22 mouse cellular contexts compared by ENCODE assay signal in genomic region chr17:28711237-28711636, GRCm38 (mm10). TPM values are rescaled to one million over a fixed set of nuclear protein-coding genes. Genes with fewer than 3 reads are reported as not detected.
DNase-seq lines count a peak whose midpoint lies in the region; ATAC-seq and TF ChIP-seq lines count a peak whose summit lies in the region.
"Had no signal": no experiment of that assay in that cellular context is flagged by ENCODE, and none has a peak within 500 bp of the region (broad histone marks: within the 10 kb centered on the region; RNA-seq: fewer than 3 reads in every experiment).

No protein-coding gene starts in this region.

- H3K27me3 ChIP-seq in kidney, adult 2 months (replicated peaks; ENCODE audit: control insufficient read depth, insufficient read depth, low read length), result no peaks in the 10 kb centered on the region
- no peaks in the 10 kb centered on the region for H3K27me3 ChIP-seq in intestine, postnatal 0 days (replicated peaks; ENCODE audit: control insufficient read depth, insufficient read depth, low read length)
- H3K27me3 ChIP-seq in kidney, embryonic 16.5 days (ENCODE audit: insufficient read depth, low read length), result no peaks in the 10 kb centered on the region
- H3K27me3 ChIP-seq in liver, embryonic 16.5 days (ENCODE audit: control insufficient read depth, insufficient read depth, low read depth, low read length), result no peaks in the 10 kb centered on the region
- H3K27me3 ChIP-seq: forebrain, embryonic 12.5 days; heart, embryonic 12.5 days; limb, embryonic 15.5 days had no signal

- H3K4me1 ChIP-seq in kidney, adult 2 months (ENCODE audit: control insufficient read depth, insufficient read depth, low read length), result peaks cover 48% of the 10 kb centered on the region
- 0 out of 2 replicates have a peak, but pooled peaks cover 5% of the 10 kb centered on the region for H3K4me1 ChIP-seq in intestine, postnatal 0 days (replicated peaks; ENCODE audit: control insufficient read depth, insufficient read depth, low read length)
- H3K4me1 ChIP-seq in kidney, embryonic 16.5 days (ENCODE audit: insufficient read depth, low read length), result peaks cover 31% of the 10 kb centered on the region
- H3K4me1 ChIP-seq in liver, embryonic 16.5 days (ENCODE audit: control insufficient read depth, low read depth, low read length), result peaks cover 27% of the 10 kb centered on the region

- no peak overlapping the region for H3K4me3 ChIP-seq in kidney, adult 2 months (ENCODE audit: insufficient read depth, low read depth, low read length)
- H3K4me3 ChIP-seq in intestine, postnatal 0 days (ENCODE audit: low read depth, low read length), result no peak overlapping the region
- no peak overlapping the region for H3K4me3 ChIP-seq in kidney, embryonic 16.5 days (ENCODE audit: low read length)
- no peak overlapping the region for H3K4me3 ChIP-seq in liver, embryonic 16.5 days (ENCODE audit: low read depth, low read length)
- H3K4me3 ChIP-seq: embryonic facial prominence, embryonic 10.5 days; forebrain, embryonic 12.5 days; heart, embryonic 12.5 days; limb, embryonic 15.5 days; midbrain, embryonic 10.5 days had no signal

- H3K9me3 ChIP-seq in intestine, postnatal 0 days (ENCODE audit: control insufficient read depth), result no peaks in the 10 kb centered on the region
- H3K9me3 ChIP-seq in kidney, embryonic 16.5 days (ENCODE audit: low read length), result no peaks in the 10 kb centered on the region
- no peaks in the 10 kb centered on the region for H3K9me3 ChIP-seq in liver, embryonic 16.5 days (replicated peaks; ENCODE audit: control insufficient read depth, low read length)
- H3K9me3 ChIP-seq: embryonic facial prominence, embryonic 10.5 days; forebrain, embryonic 12.5 days; limb, embryonic 15.5 days; midbrain, embryonic 10.5 days had no signal

- peaks cover 5% of the 10 kb centered on the region; the same call in 1 of the 2 replicates for H3K36me3 ChIP-seq in kidney, adult 2 months (ENCODE audit: control insufficient read depth, insufficient read depth, low read length)
- H3K36me3 ChIP-seq in intestine, postnatal 0 days (ENCODE audit: control insufficient read depth, insufficient read depth), result peaks cover 25% of the 10 kb centered on the region
- peaks cover 23% of the 10 kb centered on the region for H3K36me3 ChIP-seq in kidney, embryonic 16.5 days (ENCODE audit: insufficient read depth, low read length)
- peaks cover 18% of the 10 kb centered on the region for H3K36me3 ChIP-seq in liver, embryonic 16.5 days (ENCODE audit: control insufficient read depth, insufficient read depth)

- no peak overlapping the region for H3K4me2 ChIP-seq in intestine, postnatal 0 days (replicated peaks; ENCODE audit: low read depth)
- no peak overlapping the region for H3K4me2 ChIP-seq in kidney, embryonic 16.5 days (replicated peaks; ENCODE audit: low read depth, low read length)
- H3K4me2 ChIP-seq in liver, embryonic 16.5 days (ENCODE audit: low read depth, low read length), result no peak overlapping the region
- H3K4me2 ChIP-seq: forebrain, embryonic 12.5 days; heart, embryonic 12.5 days; limb, embryonic 15.5 days had no signal

- DNase-seq in kidney, adult 2 months, result peak; percentile 75
- DNase-seq in kidney, adult 18-20 months, result no peak
- no peak for DNase-seq in adrenal gland, adult (ENCODE audit: inconsistent age in 2 of 2, low spot score in 1 of 2)
- no peak for DNase-seq in heart, postnatal 10 days
- DNase-seq: B cell, adult 2 months; cerebellum, adult 9-10 months; heart, adult 11 months; heart, postnatal 36 days; layer of hippocampus, postnatal 36 days; lung, postnatal 14 days; right cerebral cortex, postnatal 14 days; spleen, adult 18-20 months; thymus, postnatal 36 days had no signal

- H3K9ac ChIP-seq in intestine, postnatal 0 days (ENCODE audit: low read depth, low read length), result no peak overlapping the region
- no peak overlapping the region for H3K9ac ChIP-seq in kidney, embryonic 16.5 days (replicated peaks; ENCODE audit: low read length)
- H3K9ac ChIP-seq in liver, embryonic 16.5 days (ENCODE audit: low read depth, low read length), result no peak overlapping the region
- H3K9ac ChIP-seq: forebrain, embryonic 12.5 days; heart, embryonic 12.5 days; limb, embryonic 15.5 days had no signal

- intact Hi-C loops in heart, postnatal 10 days (cut with DNase I), result no loop called here

- no peak for TF ChIP-seq CTCF in kidney, adult 2 months (conservative IDR thresholded peaks at IDR 0.05; ENCODE audit: insufficient read depth, insufficient read length, low read depth, low read length)
- no peak for TF ChIP-seq CTCF in intestine, postnatal 0 days (IDR thresholded peaks at IDR 0.05; ENCODE audit: low read depth)

- H3K27ac ChIP-seq in kidney, adult 2 months (ENCODE audit: insufficient read depth, low read depth, low read length), result peak overlapping the region; percentile 43; the same call in 1 of the 2 replicates
- peak overlapping the region; percentile 46; the same call in 1 of the 2 replicates for H3K27ac ChIP-seq in intestine, postnatal 0 days (ENCODE audit: low read depth, low read length)
- H3K27ac ChIP-seq in kidney, embryonic 16.5 days (ENCODE audit: low read length), result peak overlapping the region; percentile 31
- H3K27ac ChIP-seq in liver, embryonic 16.5 days (ENCODE audit: low read length), result no peak overlapping the region
- H3K27ac ChIP-seq: embryonic facial prominence, embryonic 10.5 days; forebrain, embryonic 12.5 days; hindbrain, postnatal 0 days; limb, embryonic 15.5 days; midbrain, embryonic 10.5 days had no signal

- TF ChIP-seq POLR2A in kidney, adult 2 months (IDR thresholded peaks at IDR 0.05; ENCODE audit: low read depth, low read length), result no peak

- 55% methylated on average over 6 of the region's 6 CpGs for whole genome bisulfite sequencing in kidney, adult 2 months
- 81% methylated on average over 6 of the region's 6 CpGs for WGBS in intestine, postnatal 0 days
- WGBS in kidney, embryonic 16.5 days, result 77% methylated on average over 6 of the region's 6 CpGs
- 77% methylated on average over 6 of the region's 6 CpGs for WGBS in liver, embryonic 16.5 days (ENCODE audit: insufficient replicate concordance)

- no peak for ATAC-seq in intestine, postnatal 0 days
- peak; percentile 82 for ATAC-seq in kidney, embryonic 16.5 days (ENCODE audit: low FRiP score, low TSS enrichment)
- 0 out of 2 replicates have a peak, but pooled peaks have one; percentile 54 for ATAC-seq in liver, embryonic 16.5 days (ENCODE audit: low read depth)
- ATAC-seq: hindbrain, postnatal 0 days had no signal

RNA-seq across cellular contexts. Expression of gene AC170998.1, which starts 14.6 kb away (rescaled TPM):
- 0.63 and 0.94 TPM in 2 replicates for polyA plus RNA-seq in kidney, adult 2 months (2012; rRNA removed)
- polyA plus RNA-seq in intestine, postnatal 0 days (2015; fragmentation: Nextera tagmentation; extraction: Ambion mirVana), result 1.2 and 1.5 TPM in 2 replicates
- 1.8 and 4.2 TPM in 2 replicates for polyA plus RNA-seq in kidney, embryonic 16.5 days (2015; fragmentation: Nextera tagmentation; extraction: Ambion mirVana)
- 1.5 TPM in 2 replicates for polyA plus RNA-seq in liver, embryonic 16.5 days (2015; fragmentation: Nextera tagmentation; extraction: Ambion mirVana)
- under 1 TPM; 0.45 to 0.77 TPM for total RNA-seq in heart, postnatal 10 days (2021)

RNA-seq across cellular contexts. Expression of gene Mapk14, which starts 20.1 kb away (rescaled TPM):
- polyA plus RNA-seq in kidney, adult 2 months (2012; rRNA removed), result 92.2 and 97.3 TPM in 2 replicates
- polyA plus RNA-seq in intestine, postnatal 0 days (2015; fragmentation: Nextera tagmentation; extraction: Ambion mirVana), result 23.6 and 24.6 TPM in 2 replicates
- 42.6 and 44.3 TPM in 2 replicates for polyA plus RNA-seq in kidney, embryonic 16.5 days (2015; fragmentation: Nextera tagmentation; extraction: Ambion mirVana)
- polyA plus RNA-seq in liver, embryonic 16.5 days (2015; fragmentation: Nextera tagmentation; extraction: Ambion mirVana), result 22.1 and 25.9 TPM in 2 replicates
- 10 to 100 TPM; 47.3 to 51.1 TPM for total RNA-seq in heart, postnatal 10 days (2021)

RNA-seq across cellular contexts. Expression of gene Slc26a8, which starts 21.2 kb away (rescaled TPM):
- polyA plus RNA-seq in kidney, adult 2 months (2012; rRNA removed), result 0.86 and 0.91 TPM in 2 replicates
- polyA plus RNA-seq in intestine, postnatal 0 days (2015; fragmentation: Nextera tagmentation; extraction: Ambion mirVana), result 0.17 and 0.40 TPM in 2 replicates
- 0.46 and 0.53 TPM in 2 replicates for polyA plus RNA-seq in kidney, embryonic 16.5 days (2015; fragmentation: Nextera tagmentation; extraction: Ambion mirVana)
- polyA plus RNA-seq in liver, embryonic 16.5 days (2015; fragmentation: Nextera tagmentation; extraction: Ambion mirVana), result 0.07 and 0.29 TPM in 2 replicates
- 1 to 10 TPM in 1 of 2 experiments, under 1 TPM in 1; 0.65 to 1.2 TPM for total RNA-seq in heart, postnatal 10 days (2021)

RNA-seq across cellular contexts. Expression of gene Mapk13, which starts 57.9 kb away (rescaled TPM):
- 10.5 and 10.9 TPM in 2 replicates for polyA plus RNA-seq in kidney, adult 2 months (2012; rRNA removed)
- polyA plus RNA-seq in intestine, postnatal 0 days (2015; fragmentation: Nextera tagmentation; extraction: Ambion mirVana), result 204 and 222 TPM in 2 replicates
- 52.5 and 57.2 TPM in 2 replicates for polyA plus RNA-seq in kidney, embryonic 16.5 days (2015; fragmentation: Nextera tagmentation; extraction: Ambion mirVana)
- 7.9 and 10.5 TPM in 2 replicates for polyA plus RNA-seq in liver, embryonic 16.5 days (2015; fragmentation: Nextera tagmentation; extraction: Ambion mirVana)
- 1 to 10 TPM in 1 of 2 experiments, under 1 TPM in 1; 0.45 to 1.1 TPM for total RNA-seq in heart, postnatal 10 days (2021)
